Mouse (Mus musculus): ENCODE data around the gene Gm7271.

Gene Gm7271

GRCm38 (mm10) chr5:76483811-76484210 is at the start of gene Gm7271:
Gm7271 (plus strand) TSS chr5:76484040.
- DNase-seq (ENCODE audit: low read depth, low spot score) = no peak

GRCm38 (mm10) chr5:76437100-76437499 is 46.7 kb upstream of the Gm7271 start:
- DNase-seq (ENCODE audit: low read depth, low spot score) = no peak

GRCm38 (mm10) chr5:76437696-76438095 is 46.1 kb upstream of the Gm7271 start:
- no peak for DNase-seq (ENCODE audit: low read depth, low spot score)

GRCm38 (mm10) chr5:76441431-76441830 is 42.4 kb upstream of the Gm7271 start:
- no peak for DNase-seq (ENCODE audit: low read depth, low spot score)

GRCm38 (mm10) chr5:76474931-76475330 is 8.9 kb upstream of the Gm7271 start:
- no peak for DNase-seq (ENCODE audit: low read depth, low spot score)

GRCm38 (mm10) chr5:76476873-76477272 is 7.0 kb upstream of the Gm7271 start:
- DNase-seq (ENCODE audit: low read depth, low spot score) = no peak

GRCm38 (mm10) chr5:76477764-76478163 is 6.1 kb upstream of the Gm7271 start:
- no peak for DNase-seq (ENCODE audit: low read depth, low spot score)

GRCm38 (mm10) chr5:76495126-76495525 is 11.3 kb downstream of the Gm7271 start:
- no peak for DNase-seq (ENCODE audit: low read depth, low spot score)

- no peak for DNase-seq (ENCODE audit: low read depth, low spot score)
These were observed 38.6 kb downstream of the Gm7271 start for GRCm38 (mm10) chr5:76522446-76522845.

- no peak for DNase-seq (ENCODE audit: low read depth, low spot score)
These were observed 40.8 kb downstream of the Gm7271 start for GRCm38 (mm10) chr5:76524623-76525022.

GRCm38 (mm10) chr5:76525066-76525465 is 41.2 kb downstream of the Gm7271 start:
- no peak for DNase-seq (ENCODE audit: low read depth, low spot score)

- no peak for DNase-seq (ENCODE audit: low read depth, low spot score)
These were observed 42.0 kb downstream of the Gm7271 start for GRCm38 (mm10) chr5:76525829-76526228.

GRCm38 (mm10) chr5:76529040-76529703 is 45.3 kb downstream of the Gm7271 start, which contains the start of gene Exoc1:
Exoc1 (plus strand) TSS chr5:76529311.
- peak; percentile 96 for DNase-seq (ENCODE audit: low read depth, low spot score)

- DNase-seq (ENCODE audit: low read depth, low spot score) = no peak
These were observed 45.8 kb downstream of the Gm7271 start for GRCm38 (mm10) chr5:76529704-76530066.

- no peak for DNase-seq (ENCODE audit: low read depth, low spot score)
These were observed 49.3 kb downstream of the Gm7271 start for GRCm38 (mm10) chr5:76533186-76533585.

- DNase-seq (ENCODE audit: low read depth, low spot score) = no peak
These were observed 52.4 kb downstream of the Gm7271 start for GRCm38 (mm10) chr5:76536231-76536630.

- DNase-seq (ENCODE audit: low read depth, low spot score) = no peak
These were observed 53.7 kb downstream of the Gm7271 start for GRCm38 (mm10) chr5:76537578-76537977.

- DNase-seq (ENCODE audit: low read depth, low spot score) = no peak
These were observed 56.3 kb downstream of the Gm7271 start for GRCm38 (mm10) chr5:76540181-76540580.

- DNase-seq (ENCODE audit: low read depth, low spot score) = no peak
These were observed 57.0 kb downstream of the Gm7271 start for GRCm38 (mm10) chr5:76540842-76541241.

GRCm38 (mm10) chr5:76543200-76543599 is 59.4 kb downstream of the Gm7271 start:
- DNase-seq (ENCODE audit: low read depth, low spot score) = no peak

GRCm38 (mm10) chr5:76550426-76550825 is 66.6 kb downstream of the Gm7271 start:
- no peak for DNase-seq (ENCODE audit: low read depth, low spot score)

- peak; percentile 71 for DNase-seq (ENCODE audit: low read depth, low spot score)
These were observed 81.5 kb downstream of the Gm7271 start for GRCm38 (mm10) chr5:76565321-76565720.

Measured in forelimb bud, embryonic 11.5 days (tissue).